Mouse (Mus musculus): Measurements from ENCODE around the gene Klre1.

Gene Klre1

GRCm38 (mm10) chr6:129577605-129578004, at the start of gene Klre1:
Klre1 (plus strand) TSS chr6:129577905.
- no peak for DNase-seq

DNA sequence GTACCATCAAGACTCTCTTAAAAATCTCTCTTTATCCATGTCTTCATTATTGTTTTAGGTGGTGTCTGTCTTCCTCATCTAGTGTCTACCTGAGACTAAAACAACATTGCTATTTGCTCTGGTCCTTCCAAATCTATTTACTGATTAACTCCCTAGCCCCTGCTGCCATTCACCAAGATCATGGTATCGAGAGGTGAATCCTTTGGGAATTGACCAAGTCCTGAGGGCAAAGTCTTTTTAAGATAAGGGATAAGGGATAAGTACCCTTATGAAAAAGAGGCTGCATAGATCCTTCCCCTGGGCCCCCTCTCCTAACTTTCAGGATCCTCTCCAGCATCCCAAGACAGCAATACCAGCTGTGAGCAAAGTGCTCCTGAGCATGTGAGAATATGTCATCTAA, 48.1 kb upstream of the Klre1 start:
- no peak for DNase-seq

DNA sequence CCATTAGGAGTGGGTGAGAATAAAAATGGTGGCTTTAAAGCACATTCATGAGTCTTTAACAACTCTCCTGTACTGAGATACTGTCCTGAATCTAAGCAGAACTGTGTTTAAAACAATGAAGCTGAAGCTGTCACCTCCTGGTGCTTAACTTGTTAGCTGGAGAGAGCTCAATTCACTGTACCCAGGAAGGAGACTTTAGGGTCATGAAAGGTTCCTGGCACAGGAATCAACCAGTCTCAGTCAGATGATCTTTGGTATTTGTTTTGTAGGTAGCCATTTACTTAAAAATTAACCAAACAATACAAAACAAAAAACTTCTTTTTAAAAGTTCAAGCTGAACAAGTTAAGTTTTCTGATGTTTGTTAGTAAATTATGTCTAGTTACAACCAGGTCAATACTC, 47.4 kb upstream of the Klre1 start:
- no peak for DNase-seq

GRCm38 (mm10) chr6:129532556-129532941, 45.2 kb upstream of the Klre1 start:
- peak; percentile 69 to 75 for DNase-seq

- peak; percentile 79 to 80 for DNase-seq
Measured at GRCm38 (mm10) chr6:129532942-129533860, 44.5 kb upstream of the Klre1 start, which contains the start of gene Gabarapl1. Gabarapl1 (plus strand) TSS chr6:129533160.

- no peak for DNase-seq
Measured at GRCm38 (mm10) chr6:129534057-129534456, 43.6 kb upstream of the Klre1 start.

GRCm38 (mm10) chr6:129534627-129535190, 43.0 kb upstream of the Klre1 start:
- DNase-seq: no peak

- DNase-seq: no peak
Measured at GRCm38 (mm10) chr6:129535723-129536122, 42.0 kb upstream of the Klre1 start.

DNA sequence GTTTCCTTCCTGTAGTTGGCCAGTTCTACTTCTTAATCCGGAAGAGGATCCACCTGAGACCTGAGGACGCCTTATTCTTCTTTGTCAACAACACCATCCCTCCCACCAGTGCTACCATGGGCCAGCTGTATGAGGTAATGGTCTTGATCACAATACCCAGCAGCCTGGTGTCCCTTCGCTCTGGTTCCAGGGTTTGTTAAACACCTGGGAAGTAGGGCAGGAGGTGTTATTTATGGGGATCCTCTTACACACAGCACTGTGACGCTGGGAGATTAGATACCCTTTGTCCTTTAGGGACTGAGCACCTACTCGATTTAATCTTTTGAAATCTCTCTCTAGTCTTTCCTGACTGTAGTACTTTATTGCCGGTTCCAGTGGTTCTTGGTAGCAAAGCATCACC, 39.1 kb upstream of the Klre1 start:
- no peak for DNase-seq

DNA sequence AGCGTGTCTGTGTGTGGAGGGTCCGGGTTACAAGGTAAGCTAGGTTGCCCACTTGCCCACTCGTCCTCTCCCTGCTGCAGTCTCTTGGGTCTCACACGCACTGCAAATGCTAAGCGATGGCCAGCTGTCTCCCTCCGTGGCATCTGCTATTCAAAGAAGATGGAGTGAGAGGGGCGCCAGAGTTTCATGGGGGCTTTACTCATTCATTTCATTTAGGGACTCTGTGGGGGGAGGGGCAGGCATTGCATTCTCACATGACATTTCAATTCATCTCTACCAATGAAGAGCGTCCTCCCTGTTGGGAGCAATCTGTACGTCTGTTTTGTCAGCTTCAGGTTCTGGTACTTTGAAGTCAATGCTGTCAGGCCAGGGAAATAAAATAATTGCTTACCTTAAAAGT, 35.8 kb upstream of the Klre1 start:
- no peak for DNase-seq

DNA sequence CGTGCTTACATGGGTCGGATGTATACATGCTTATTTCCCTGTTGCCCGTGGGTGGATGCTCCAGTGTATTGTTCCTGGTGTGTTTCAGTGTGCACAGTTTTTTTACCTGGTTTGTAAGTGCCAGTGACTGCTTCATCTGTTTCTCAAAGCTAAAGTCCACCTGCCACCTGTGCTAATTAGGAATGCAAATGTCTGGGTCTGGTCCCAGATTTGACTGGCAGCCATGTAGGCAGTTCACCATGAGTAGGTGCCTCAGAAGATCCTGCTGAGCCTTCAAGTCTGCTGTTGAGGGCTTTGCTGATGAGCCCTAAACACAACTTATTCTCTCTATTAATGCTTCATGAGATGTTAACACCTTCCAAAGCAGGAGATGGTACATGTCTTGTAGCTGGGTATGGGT, 35.2 kb upstream of the Klre1 start:
- no peak for DNase-seq

- peak in 1 of 2 experiments; percentile 72 for DNase-seq
Measured at GRCm38 (mm10) chr6:129543709-129544606, 33.7 kb upstream of the Klre1 start.

DNA sequence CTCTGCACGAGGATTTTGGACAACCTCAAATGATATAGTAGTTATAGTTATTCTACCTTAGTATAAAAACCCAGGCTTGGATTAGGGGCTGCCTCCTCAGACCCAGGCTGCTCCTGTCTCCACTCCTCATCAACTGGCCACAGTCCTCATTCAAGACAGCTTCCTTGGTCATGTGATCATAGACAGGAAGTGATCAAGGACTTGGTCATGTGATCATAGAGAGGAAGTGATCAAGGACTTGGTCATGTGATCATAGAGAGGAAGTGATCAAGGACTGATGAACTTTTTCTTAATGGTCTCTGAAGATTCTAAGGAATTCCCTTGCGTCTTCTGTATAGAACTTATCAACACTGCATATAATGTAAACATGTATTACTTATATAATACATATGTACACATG, 30.4 kb upstream of the Klre1 start:
- DNase-seq: no peak

DNA sequence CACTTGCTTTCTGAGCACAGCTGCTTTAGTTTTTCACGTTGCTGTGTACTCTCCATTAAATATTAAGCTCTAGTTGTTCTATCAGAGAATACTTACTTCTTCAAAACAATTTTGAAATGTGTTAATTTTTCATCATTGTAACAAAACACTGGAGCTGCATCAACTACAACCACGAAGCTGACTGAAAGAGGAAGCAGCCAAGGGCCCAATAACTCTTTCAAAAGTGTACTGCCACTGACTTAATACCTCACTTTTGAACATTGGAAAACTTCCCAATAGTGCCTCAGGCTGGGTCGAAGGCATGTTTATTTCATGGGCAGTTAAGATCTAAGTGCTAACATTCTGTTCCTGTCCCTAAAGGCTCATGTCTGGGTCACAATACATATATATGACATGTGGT, 29.7 kb upstream of the Klre1 start:
- no peak for DNase-seq

GRCm38 (mm10) chr6:129557298-129558023, 20.2 kb upstream of the Klre1 start:
- no peak for DNase-seq

GRCm38 (mm10) chr6:129558946-129559640, 18.6 kb upstream of the Klre1 start:
- DNase-seq: peak; percentile 37 to 73

DNA sequence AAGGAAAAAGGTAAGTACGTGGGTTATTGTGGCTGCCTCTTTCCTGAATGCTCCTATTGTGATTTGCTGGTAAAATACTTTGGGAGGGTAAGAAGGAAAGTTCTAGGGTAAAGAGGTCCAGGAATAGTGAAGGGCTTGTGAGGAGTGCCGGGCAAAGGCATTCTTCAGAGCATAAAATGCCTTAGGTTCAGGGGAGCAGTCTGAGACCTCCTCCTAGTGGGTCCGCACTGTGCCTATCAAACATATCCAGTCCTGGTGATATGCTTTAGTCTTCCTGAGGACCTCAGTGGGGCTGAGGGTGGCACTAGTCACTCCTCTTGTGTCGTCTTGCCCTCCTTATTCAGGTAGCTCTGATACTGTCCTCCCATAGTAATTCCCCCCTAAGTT, 18.1 kb upstream of the Klre1 start:
- DNase-seq: no peak

GRCm38 (mm10) chr6:129565257-129565656, 12.4 kb upstream of the Klre1 start:
- no peak for DNase-seq

- no peak for DNase-seq
Measured at GRCm38 (mm10) chr6:129575315-129575714, 2.4 kb upstream of the Klre1 start.

DNA sequence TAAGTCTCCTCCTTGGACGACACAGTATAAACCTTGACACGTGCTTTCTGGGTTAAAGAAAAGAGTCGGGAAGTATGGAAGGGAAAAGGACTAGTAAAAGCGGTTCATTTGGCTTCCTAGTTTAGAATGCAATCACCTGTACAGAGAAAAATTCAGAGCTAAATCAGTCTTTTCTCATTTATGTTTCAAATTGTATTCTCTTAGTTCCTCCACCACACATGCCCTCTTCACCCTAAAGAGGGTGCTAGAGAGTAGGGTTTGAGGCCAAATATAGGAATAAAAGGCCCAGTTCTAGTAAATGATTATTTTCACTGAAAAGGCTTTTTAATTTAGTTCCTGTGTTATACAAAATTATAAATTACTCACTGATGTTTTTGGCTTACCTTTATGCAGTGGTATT, 3.6 kb downstream of the Klre1 start:
- no peak for DNase-seq

GRCm38 (mm10) chr6:129581896-129582295, 4.2 kb downstream of the Klre1 start:
- no peak for DNase-seq

GRCm38 (mm10) chr6:129583014-129583413, 5.3 kb downstream of the Klre1 start:
- DNase-seq: no peak
